Mouse (Mus musculus) kidney, postnatal 14 days (tissue): ENCODE measurements around the gene Gsg1.
A peak's percentile ranks its signal among the peaks of the same experiment; 100 is the strongest.

Experiments used
- DNase-seq: peaks from one replicate; pipeline ENCODE4 v3.0.0; 2022; ENCODE audit warnings: mixed read lengths

Gene Gsg1

GRCm38 (mm10) chr6:135254153-135254552 is at the start of gene Gsg1:
TSS of gene Gsg1 (minus strand) at chr6:135254351.
- no peak for DNase-seq

- DNase-seq = no peak
These were observed 48.4 kb upstream of the Gsg1 start for GRCm38 (mm10) chr6:135302421-135303125.

GRCm38 (mm10) chr6:135300469-135300868 is 46.3 kb upstream of the Gsg1 start:
- no peak for DNase-seq

- no peak for DNase-seq
These were observed 44.9 kb upstream of the Gsg1 start for GRCm38 (mm10) chr6:135299024-135299550.

GRCm38 (mm10) chr6:135297570-135297969 is 43.4 kb upstream of the Gsg1 start:
- DNase-seq = no peak

GRCm38 (mm10) chr6:135296267-135296666 is 42.1 kb upstream of the Gsg1 start:
- peak; percentile 19 for DNase-seq

- peak; percentile 30 for DNase-seq
These were observed 41.1 kb upstream of the Gsg1 start for GRCm38 (mm10) chr6:135295082-135295861.

- DNase-seq = no peak
These were observed 40.0 kb upstream of the Gsg1 start for GRCm38 (mm10) chr6:135294150-135294549.

- DNase-seq = peak; percentile 34
These were observed 38.2 kb upstream of the Gsg1 start for GRCm38 (mm10) chr6:135292391-135292790.

- no peak for DNase-seq
These were observed 25.7 kb upstream of the Gsg1 start for GRCm38 (mm10) chr6:135279856-135280255.

- DNase-seq = no peak
These were observed 25.1 kb upstream of the Gsg1 start for GRCm38 (mm10) chr6:135279286-135279685.

GRCm38 (mm10) chr6:135278302-135278701 is 24.2 kb upstream of the Gsg1 start:
- no peak for DNase-seq

GRCm38 (mm10) chr6:135276474-135277295 is 22.5 kb upstream of the Gsg1 start:
- DNase-seq = no peak

- no peak for DNase-seq
These were observed 21.1 kb upstream of the Gsg1 start for GRCm38 (mm10) chr6:135275231-135275630.

- DNase-seq = no peak
These were observed 18.9 kb upstream of the Gsg1 start for GRCm38 (mm10) chr6:135273066-135273465.

- no peak for DNase-seq
These were observed 17.6 kb upstream of the Gsg1 start for GRCm38 (mm10) chr6:135271761-135272160.

- DNase-seq = no peak
These were observed 15.5 kb upstream of the Gsg1 start for GRCm38 (mm10) chr6:135269626-135270025.

- no peak for DNase-seq
These were observed 14.2 kb upstream of the Gsg1 start for GRCm38 (mm10) chr6:135268392-135268791.

GRCm38 (mm10) chr6:135267221-135267620 is 13.1 kb upstream of the Gsg1 start:
- no peak for DNase-seq

- no peak for DNase-seq
These were observed 11.9 kb upstream of the Gsg1 start for GRCm38 (mm10) chr6:135266056-135266455.

- no peak for DNase-seq
These were observed 10.0 kb upstream of the Gsg1 start for GRCm38 (mm10) chr6:135264136-135264535.

- no peak for DNase-seq
These were observed 8.4 kb upstream of the Gsg1 start for GRCm38 (mm10) chr6:135262565-135262964.

GRCm38 (mm10) chr6:135261124-135261523 is 7.0 kb upstream of the Gsg1 start:
- no peak for DNase-seq
